Mouse (Mus musculus): ENCODE data around the gene Dnhd1.
A peak's percentile ranks its signal among the peaks of the same experiment; 100 is the strongest.
"Not testable (repeated sequence)": the region's sequence is repeated elsewhere in the genome, so short reads cannot be mapped to it uniquely, and the experiment has no call there.

Gene Dnhd1

GRCm38 (mm10) chr7:105640894-105641255 lies 9.8 kb upstream of the Dnhd1 start:
- DNase-seq = no peak

GRCm38 (mm10) chr7:105641936-105642335 lies 8.7 kb upstream of the Dnhd1 start:
- DNase-seq = peak; percentile 20

GRCm38 (mm10) chr7:105685541-105686197 lies 35.0 kb downstream of the Dnhd1 start:
- no peak for DNase-seq

- DNase-seq = no peak
These were observed 40.2 kb downstream of the Dnhd1 start for GRCm38 (mm10) chr7:105690875-105691274.

- peak; percentile 6 for DNase-seq
These were observed 52.6 kb downstream of the Dnhd1 start for GRCm38 (mm10) chr7:105703184-105703583.

GRCm38 (mm10) chr7:105703816-105704215 lies 53.2 kb downstream of the Dnhd1 start:
- DNase-seq = no peak

GRCm38 (mm10) chr7:105708733-105709132 lies 58.1 kb downstream of the Dnhd1 start:
- DNase-seq = no peak

GRCm38 (mm10) chr7:105715366-105715765 lies 64.7 kb downstream of the Dnhd1 start:
- no peak for DNase-seq

- no peak for DNase-seq
These were observed 71.3 kb downstream of the Dnhd1 start for GRCm38 (mm10) chr7:105721916-105722315.

- DNase-seq = peak; percentile 53
These were observed 75.7 kb downstream of the Dnhd1 start for GRCm38 (mm10) chr7:105726144-105726979.

- no peak for DNase-seq
These were observed 76.3 kb downstream of the Dnhd1 start for GRCm38 (mm10) chr7:105726980-105727325.

GRCm38 (mm10) chr7:105728701-105729428 lies 78.2 kb downstream of the Dnhd1 start:
- no peak for DNase-seq

- DNase-seq = no peak
These were observed 83.2 kb downstream of the Dnhd1 start for GRCm38 (mm10) chr7:105733836-105734235.

- no peak for DNase-seq
These were observed 84.2 kb downstream of the Dnhd1 start for GRCm38 (mm10) chr7:105734826-105735225.

GRCm38 (mm10) chr7:105735464-105735863 lies 84.8 kb downstream of the Dnhd1 start:
- not testable (repeated sequence) for DNase-seq

- peak; percentile 90 for DNase-seq
These were observed 85.8 kb downstream of the Dnhd1 start, which contains the start of gene Ilk for GRCm38 (mm10) chr7:105736264-105736901. TSS of gene Ilk (plus strand) at chr7:105736592.

GRCm38 (mm10) chr7:105736911-105737521 lies 86.4 kb downstream of the Dnhd1 start, which contains the start of gene Rrp8:
TSS of gene Rrp8 (minus strand) at chr7:105737385.
- no peak for DNase-seq

- DNase-seq = no peak
These were observed 87.0 kb downstream of the Dnhd1 start for GRCm38 (mm10) chr7:105737648-105738047.

- no peak for DNase-seq
These were observed 87.7 kb downstream of the Dnhd1 start for GRCm38 (mm10) chr7:105738286-105738685.

GRCm38 (mm10) chr7:105738948-105739347 lies 88.3 kb downstream of the Dnhd1 start:
- DNase-seq = no peak

- DNase-seq = no peak
These were observed 89.6 kb downstream of the Dnhd1 start for GRCm38 (mm10) chr7:105740089-105740795.

- no peak for DNase-seq
These were observed 90.2 kb downstream of the Dnhd1 start for GRCm38 (mm10) chr7:105740851-105741250.

Measured in cerebellum, adult 8-10 months (tissue).